Mouse (Mus musculus): ENCODE data around the gene Rpgrip1l.

- no peak for TF ChIP-seq POLR2A (IDR thresholded peaks at IDR 0.05; ENCODE audit: extremely low read depth, insufficient read depth, low read length)
- TF ChIP-seq CTCF (IDR thresholded peaks at IDR 0.05; ENCODE audit: extremely low read depth, insufficient read depth, low read length) = no peak
Measured at GRCm38 (mm10) chr8:91340746-91341145, 27.7 kb upstream of the Rpgrip1l start.

Data from cortical plate, adult 2 months (tissue).